Mouse (Mus musculus) kidney, postnatal 10 days (tissue): ENCODE measurements around the gene Fbxl17.

ENCODE experiments used
- DNase-seq: peaks from one replicate; pipeline ENCODE4 v3.0.0; 2021; ENCODE audit warnings: mixed read lengths

Gene Fbxl17

GRCm38 (mm10) chr17:63090112-63090511 is 409.7 kb downstream of the Fbxl17 start:
- no peak for DNase-seq

GRCm38 (mm10) chr17:63087265-63087664 is 412.6 kb downstream of the Fbxl17 start:
- no peak for DNase-seq

GRCm38 (mm10) chr17:63086526-63086925 is 413.3 kb downstream of the Fbxl17 start:
- DNase-seq = no peak

GRCm38 (mm10) chr17:63085227-63085626 is 414.6 kb downstream of the Fbxl17 start:
- no peak for DNase-seq

GRCm38 (mm10) chr17:63079087-63079486 is 420.7 kb downstream of the Fbxl17 start:
- DNase-seq = no peak

GRCm38 (mm10) chr17:63077509-63077908 is 422.3 kb downstream of the Fbxl17 start:
- DNase-seq = no peak

GRCm38 (mm10) chr17:63076661-63077060 is 423.2 kb downstream of the Fbxl17 start:
- no peak for DNase-seq

GRCm38 (mm10) chr17:63076037-63076426 is 423.8 kb downstream of the Fbxl17 start:
- no peak for DNase-seq

GRCm38 (mm10) chr17:63075091-63076036 is 424.5 kb downstream of the Fbxl17 start:
- DNase-seq = no peak

- no peak for DNase-seq
These were observed 426.5 kb downstream of the Fbxl17 start for GRCm38 (mm10) chr17:63073342-63073741.

- DNase-seq = no peak
These were observed 428.5 kb downstream of the Fbxl17 start for GRCm38 (mm10) chr17:63071134-63071923.

- DNase-seq = no peak
These were observed 429.6 kb downstream of the Fbxl17 start for GRCm38 (mm10) chr17:63070161-63070761.

GRCm38 (mm10) chr17:63062785-63063184 is 437.0 kb downstream of the Fbxl17 start:
- DNase-seq = no peak

GRCm38 (mm10) chr17:63061786-63062185 is 438.0 kb downstream of the Fbxl17 start:
- DNase-seq = no peak

GRCm38 (mm10) chr17:63060814-63061213 is 439.0 kb downstream of the Fbxl17 start:
- DNase-seq = no peak

GRCm38 (mm10) chr17:63057740-63058388 is 442.0 kb downstream of the Fbxl17 start:
- no peak for DNase-seq

- no peak for DNase-seq
These were observed 442.8 kb downstream of the Fbxl17 start for GRCm38 (mm10) chr17:63056976-63057375.

GRCm38 (mm10) chr17:63053311-63053710 is 446.5 kb downstream of the Fbxl17 start:
- DNase-seq = no peak

GRCm38 (mm10) chr17:63046401-63046800 is 453.4 kb downstream of the Fbxl17 start:
- DNase-seq = no peak

- no peak for DNase-seq
These were observed 454.5 kb downstream of the Fbxl17 start for GRCm38 (mm10) chr17:63045297-63045696.

GRCm38 (mm10) chr17:63043046-63043675 is 456.7 kb downstream of the Fbxl17 start:
- no peak for DNase-seq

GRCm38 (mm10) chr17:63037562-63037961 is 462.3 kb downstream of the Fbxl17 start:
- DNase-seq = no peak
